Mouse (Mus musculus) lung, adult 2 months (tissue): ENCODE results near the gene Tsen34.

Experiments used
- CTCF ChIP-seq: fragments of 200-500 bp; IDR thresholded peaks from 2 replicates; pipeline ENCODE4 v1.5.1; 2011; ENCODE audit warnings: mild to moderate bottlenecking, low read length, control low read depth; ENCODE audit not compliant: insufficient read depth
- POLR2A ChIP-seq: fragments of 200-500 bp; IDR thresholded peaks from 2 replicates; pipeline ENCODE4 v1.6.1; 2011; ENCODE audit warnings: low read depth, mild to moderate bottlenecking, control low read depth, low read length, borderline replicate concordance; ENCODE audit errors: extremely low read depth

DNA sequence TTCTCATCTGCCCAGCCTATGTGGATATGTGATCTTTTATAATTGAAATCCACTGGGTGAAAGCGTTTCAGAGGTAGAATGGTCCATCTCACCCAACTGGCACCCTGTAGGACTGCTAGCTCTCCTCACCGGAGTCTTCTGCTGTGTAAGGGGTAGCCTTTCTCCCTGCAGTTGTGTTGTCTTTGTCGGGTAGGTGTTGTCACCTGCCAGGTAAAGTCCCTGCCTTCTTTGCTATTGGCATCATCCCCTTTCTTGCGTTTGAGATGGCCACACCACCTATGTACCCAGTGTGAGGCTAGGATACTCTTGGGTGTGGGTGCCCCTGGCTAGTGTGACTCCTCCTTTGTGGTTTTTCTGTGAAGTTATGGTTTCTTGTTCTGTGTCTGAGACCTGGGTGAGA lies 46.0 kb upstream of the Tsen34 start:
- TF ChIP-seq CTCF (no peak), POLR2A (no peak)
